Mouse (Mus musculus) erythroblast, embryonic 14.5 days (primary cell): Measurements from ENCODE around the gene Fam178b.
"Not testable (repeated sequence)": the region's sequence is repeated elsewhere in the genome, so short reads cannot be mapped to it uniquely, and the experiment has no call there.

Experiments used
- GATA1 ChIP-seq: IDR thresholded peaks from 2 replicates; pipeline ENCODE4 v1.6.1; 2012; ENCODE audit warnings: low read length, inconsistent platforms, mixed read lengths
- TAL1 ChIP-seq: IDR thresholded peaks from 3 replicates; pipeline ENCODE4 v1.6.1; 2012; ENCODE audit warnings: low read length, inconsistent platforms, mixed read lengths

GRCm38 (mm10) chr1:36536783-36537182 lies 146.2 kb downstream of the Fam178b start, which contains the start of gene Ankrd23:
- TF ChIP-seq GATA1, TAL1: not testable (repeated sequence)
